Mouse (Mus musculus) stomach, embryonic 15.5 days (tissue): ENCODE data around the gene Rufy3. TPM values are rescaled to one million over a fixed set of nuclear protein-coding genes. Genes with fewer than 3 reads are reported as not detected.

Experiments used
- ATAC-seq: fragments of 200-750 bp; cut with Nextera tagmentation; 2 replicates; pipeline ENCODE4 v1.8.0; 2017; ENCODE audit warnings: low read depth, moderate number of reproducible peaks, moderate TSS enrichment; ENCODE audit not compliant: insufficient read depth, low FRiP score
- H3K27ac ChIP-seq: fragments of 300-500 bp; sonication (generic); 2 replicates; pipeline ENCODE4 v1.5.1; 2015; ENCODE audit warnings: mild to moderate bottlenecking, inconsistent platforms
- H3K27me3 ChIP-seq: fragments of 300-500 bp; sonication (generic); replicated peaks from 2 replicates; pipeline ENCODE4 v1.6.1; 2015; ENCODE audit warnings: inconsistent platforms
- H3K36me3 ChIP-seq: fragments of 300-500 bp; sonication (generic); 2 replicates; pipeline ENCODE4 v1.6.1; 2015; ENCODE audit warnings: inconsistent platforms
- H3K4me1 ChIP-seq: fragments of 300-500 bp; sonication (generic); 2 replicates; pipeline ENCODE4 v1.6.1; 2015; ENCODE audit warnings: inconsistent platforms
- H3K4me2 ChIP-seq: fragments of 300-500 bp; sonication (generic); 2 replicates; pipeline ENCODE4 v1.6.1; 2015; ENCODE audit warnings: mild to moderate bottlenecking, inconsistent platforms
- H3K4me3 ChIP-seq: fragments of 300-500 bp; sonication (generic); replicated peaks from 2 replicates; pipeline ENCODE4 v1.5.1; 2015; ENCODE audit warnings: inconsistent platforms
- H3K9ac ChIP-seq: fragments of 300-500 bp; sonication (generic); 2 replicates; pipeline ENCODE4 v1.6.1; 2015; ENCODE audit warnings: inconsistent platforms
- H3K9me3 ChIP-seq: fragments of 300-500 bp; sonication (generic); 2 replicates; pipeline ENCODE4 v1.6.1; 2016; ENCODE audit warnings: inconsistent platforms
- WGBS: fragments of 180-500 bp; shearing (Covaris S2); methylation state at CpG from one replicate; pipeline ENCODE4 v1.1.7; 2015; 5-methylcytosine and 5-hydroxymethylcytosine counted together
- polyA plus RNA-seq: library from polyadenylated mRNA; unstranded; fragments of >200 nt; fragmentation: Nextera tagmentation; extraction: Ambion mirVana; gene quantifications from 2 replicates; pipeline ENCODE4 v1.2.1, GENCODE M21; 2015

The Rufy3 gene
- polyA plus RNA-seq, 1 experiment from 2014 or later = 16.8 TPM

- Histone ChIP-seq H3K27ac (no peak overlapping the region), H3K9me3 (no peaks in the 10 kb centered on the region), H3K36me3 (no peaks in the 10 kb centered on the region), H3K4me1 (no peaks in the 10 kb centered on the region), H3K27me3 (no peaks in the 10 kb centered on the region), H3K4me3 (no peak overlapping the region), H3K9ac (no peak overlapping the region), H3K4me2 (no peak overlapping the region)
- ATAC-seq = no peak
- WGBS = 83% methylated on average over 4 of the region's 4 CpGs
These were observed 127.7 kb downstream of the Rufy3 start for GRCm38 (mm10) chr5:88692586-88692985.

- Histone ChIP-seq H3K9me3 (no peaks in the 10 kb centered on the region), H3K4me2 (no peak overlapping the region)
- ATAC-seq = no peak
These were observed 128.2 kb downstream of the Rufy3 start for GRCm38 (mm10) chr5:88693057-88693456.

GRCm38 (mm10) chr5:88697291-88697690 lies 132.5 kb downstream of the Rufy3 start:
- Histone ChIP-seq H3K36me3 (no peaks in the 10 kb centered on the region), H3K4me1 (no peaks in the 10 kb centered on the region), H3K4me3 (no peak overlapping the region), H3K4me2 (no peak overlapping the region), H3K27me3 (no peaks in the 10 kb centered on the region), H3K9ac (no peak overlapping the region), H3K9me3 (no peaks in the 10 kb centered on the region), H3K27ac (no peak overlapping the region)
- WGBS = 84% methylated on average over 5 of the region's 5 CpGs
- ATAC-seq = no peak

More at GRCm38 (mm10) chr5:88693057-88693456, 128.2 kb downstream of the Rufy3 start:
- Histone ChIP-seq H3K27ac (no peak overlapping the region), H3K9ac (no peak overlapping the region), H3K4me3 (no peak overlapping the region), H3K36me3 (no peaks in the 10 kb centered on the region), H3K4me1 (no peaks in the 10 kb centered on the region), H3K27me3 (no peaks in the 10 kb centered on the region)

- no peak for ATAC-seq
- no peaks in the 10 kb centered on the region for H3K4me1 ChIP-seq
- no peak overlapping the region for H3K4me3 ChIP-seq
These were observed 134.5 kb downstream of the Rufy3 start for GRCm38 (mm10) chr5:88699251-88699913.

More at GRCm38 (mm10) chr5:88699251-88699913, 134.5 kb downstream of the Rufy3 start:
- Histone ChIP-seq H3K4me2 (no peak overlapping the region), H3K9ac (no peak overlapping the region), H3K27me3 (no peaks in the 10 kb centered on the region), H3K27ac (no peak overlapping the region), H3K9me3 (no peaks in the 10 kb centered on the region), H3K36me3 (no peaks in the 10 kb centered on the region)
- WGBS = 66% methylated on average over 4 of the region's 4 CpGs

Other genes with a start within 250 kb of the Rufy3 start
- not detected in 2 replicates for gene Prol1, start 247.7 kb upstream of the Rufy3 start, polyA plus RNA-seq
- gene Amtn, start 188.9 kb upstream of the Rufy3 start, polyA plus RNA-seq = not detected in 2 replicates
- gene Ambn, start 109.0 kb upstream of the Rufy3 start, polyA plus RNA-seq = not detected in 2 replicates
- not detected in 2 replicates for gene Enam, start 77.1 kb upstream of the Rufy3 start, polyA plus RNA-seq
- gene Jchain, start 37.1 kb upstream of the Rufy3 start, polyA plus RNA-seq = 0.19 and 0.27 TPM in 2 replicates
- 62.6 and 65.5 TPM in 2 replicates for gene Utp3, start 10.6 kb upstream of the Rufy3 start, polyA plus RNA-seq
- gene Grsf1, start 111.1 kb downstream of the Rufy3 start, polyA plus RNA-seq = 51.0 and 51.4 TPM in 2 replicates
- gene Mob1b, start 155.8 kb downstream of the Rufy3 start, polyA plus RNA-seq = 11.7 and 12.9 TPM in 2 replicates
- 41.8 and 44.6 TPM in 2 replicates for gene Dck, start 200.0 kb downstream of the Rufy3 start, polyA plus RNA-seq